Mouse (Mus musculus): ENCODE measurements around the gene Cbx2.

DNA sequence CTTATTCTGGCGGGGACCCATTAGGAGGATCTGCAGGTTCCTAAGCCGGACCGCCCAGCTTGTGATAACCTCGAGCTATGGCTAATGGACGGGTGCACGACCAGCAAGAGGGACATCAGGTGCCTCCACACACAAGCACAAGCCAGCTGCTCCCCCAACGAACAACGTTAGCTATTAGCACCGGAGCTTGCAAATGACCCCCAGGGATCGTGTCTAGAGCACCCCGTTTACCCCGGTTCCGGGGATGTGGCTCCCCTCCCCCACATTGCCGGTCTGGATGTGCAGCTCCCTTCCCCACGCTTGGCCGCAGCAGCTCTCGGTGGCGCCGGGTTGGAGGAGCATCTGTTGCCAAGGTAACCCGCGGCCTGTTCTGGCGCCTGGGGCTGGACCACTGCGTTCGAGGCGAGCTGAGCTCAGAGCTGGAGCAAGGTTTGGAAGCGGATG, 23.4 kb upstream of the Cbx2 start:
- TF ChIP-seq MYC (IDR thresholded peaks at IDR 0.05; ENCODE audit: low read depth, low read length) (no peak), CTCF (IDR thresholded peaks at IDR 0.05 in 2 of 3, conservative IDR thresholded peaks at IDR 0.05 in 1 of 3; ENCODE audit: control insufficient read depth in 1 of 3, insufficient read depth in 1 of 3, low read depth in 2 of 3, low read length in 3 of 3, poor library complexity in 1 of 3, severe bottlenecking in 1 of 3) (no peak), TAL1 (IDR thresholded peaks at IDR 0.05; ENCODE audit: low read length) (no peak), USF1 (IDR thresholded peaks at IDR 0.05; ENCODE audit: low read depth, low read length) (no peak), MAZ (IDR thresholded peaks at IDR 0.05; ENCODE audit: low read depth, low read length) (no peak), EP300 (IDR thresholded peaks at IDR 0.05; ENCODE audit: low read depth in 1 of 2, low read length in 2 of 2) (no peak), POLR2A (IDR thresholded peaks at IDR 0.05; ENCODE audit: control insufficient read depth in 1 of 2, insufficient read depth in 1 of 2, low read depth in 1 of 2, low read length in 2 of 2, poor library complexity in 1 of 2) (no peak), MAX (IDR thresholded peaks at IDR 0.05; ENCODE audit: low read length) (no peak), CHD2 (IDR thresholded peaks at IDR 0.05; ENCODE audit: low read length) (no peak)
